Mouse (Mus musculus) kidney, postnatal 36 days (tissue): ENCODE data around the gene Hmg20b.

Source experiments
- DNase-seq, 2 experiments: peaks; one replicate each; pipeline ENCODE4 v3.0.0; 2021 to 2022; ENCODE audit warnings: mixed read lengths in 2 of 2

Hmg20b gene

DNA sequence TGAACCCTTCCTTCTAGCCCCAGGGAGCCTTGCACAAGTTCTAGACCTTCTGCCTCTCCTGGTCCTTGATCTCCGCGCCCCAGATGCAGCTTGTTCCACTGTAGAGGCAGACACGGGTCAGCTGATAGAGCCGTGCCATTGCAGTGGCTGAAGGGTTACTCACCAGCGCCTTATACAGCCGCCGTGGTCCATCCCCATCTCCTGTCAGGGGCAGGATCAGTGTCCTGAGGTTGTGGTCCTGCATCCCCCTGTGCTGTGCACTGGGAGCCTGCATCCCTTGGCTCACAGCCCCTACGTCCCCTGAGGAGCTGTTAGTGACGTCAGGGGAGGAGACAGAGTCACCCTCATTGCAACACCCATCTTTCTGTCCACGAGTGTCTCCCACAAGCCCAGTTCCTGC is 47.0 kb downstream of the Hmg20b start:
- DNase-seq = no peak

DNA sequence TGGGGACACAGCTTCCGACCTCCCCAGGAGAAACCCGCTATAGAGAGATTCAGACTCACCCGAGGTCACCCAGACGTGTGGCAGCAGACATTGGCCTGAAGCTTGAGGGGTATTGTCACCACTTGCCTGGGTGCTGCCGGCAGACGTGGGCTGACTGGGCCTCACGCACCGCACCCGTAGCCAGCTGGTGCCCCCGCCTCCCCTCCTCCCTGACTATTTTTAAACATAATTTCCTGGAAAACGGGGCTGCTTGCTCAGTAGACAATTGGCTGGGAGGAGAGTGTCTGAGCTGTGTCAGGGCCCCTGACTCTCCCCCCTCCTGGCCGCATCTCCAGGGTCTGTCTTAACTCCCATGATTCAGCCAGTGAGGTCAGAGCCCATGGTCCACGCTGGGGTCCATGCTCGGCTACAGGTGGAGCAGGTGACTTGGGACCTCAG is 47.5 kb downstream of the Hmg20b start:
- DNase-seq = peak in 1 of 2 experiments; percentile 55

DNA sequence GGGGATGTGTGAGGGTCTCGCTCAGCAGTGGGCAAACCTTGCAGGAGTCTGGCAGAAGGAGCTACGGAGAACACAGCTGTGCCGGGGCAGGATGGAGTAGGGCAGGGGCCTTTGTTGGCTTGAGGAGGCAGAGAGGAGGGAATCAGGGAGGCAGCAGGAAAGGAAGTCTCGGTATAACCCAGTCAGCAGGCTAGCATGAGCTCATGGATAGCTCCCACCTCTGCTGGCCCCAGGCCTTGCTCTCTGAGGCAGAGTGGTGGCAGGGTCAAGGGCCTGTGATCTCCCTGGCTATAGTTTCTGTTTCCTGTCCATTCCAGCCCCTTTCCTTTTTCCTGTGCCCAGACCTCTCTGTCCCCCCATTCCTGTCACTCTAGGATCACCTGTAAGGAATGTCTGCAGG is 48.0 kb downstream of the Hmg20b start:
- peak in 1 of 2 experiments; percentile 62 for DNase-seq

- no peak for DNase-seq
These were observed 49.0 kb downstream of the Hmg20b start for GRCm38 (mm10) chr10:81301321-81301720.

- DNase-seq = peak; percentile 75 to 89
These were observed 49.9 kb downstream of the Hmg20b start for GRCm38 (mm10) chr10:81300352-81300907.

GRCm38 (mm10) chr10:81299585-81300351 is 50.5 kb downstream of the Hmg20b start:
- DNase-seq = peak; percentile 79 to 83

DNA sequence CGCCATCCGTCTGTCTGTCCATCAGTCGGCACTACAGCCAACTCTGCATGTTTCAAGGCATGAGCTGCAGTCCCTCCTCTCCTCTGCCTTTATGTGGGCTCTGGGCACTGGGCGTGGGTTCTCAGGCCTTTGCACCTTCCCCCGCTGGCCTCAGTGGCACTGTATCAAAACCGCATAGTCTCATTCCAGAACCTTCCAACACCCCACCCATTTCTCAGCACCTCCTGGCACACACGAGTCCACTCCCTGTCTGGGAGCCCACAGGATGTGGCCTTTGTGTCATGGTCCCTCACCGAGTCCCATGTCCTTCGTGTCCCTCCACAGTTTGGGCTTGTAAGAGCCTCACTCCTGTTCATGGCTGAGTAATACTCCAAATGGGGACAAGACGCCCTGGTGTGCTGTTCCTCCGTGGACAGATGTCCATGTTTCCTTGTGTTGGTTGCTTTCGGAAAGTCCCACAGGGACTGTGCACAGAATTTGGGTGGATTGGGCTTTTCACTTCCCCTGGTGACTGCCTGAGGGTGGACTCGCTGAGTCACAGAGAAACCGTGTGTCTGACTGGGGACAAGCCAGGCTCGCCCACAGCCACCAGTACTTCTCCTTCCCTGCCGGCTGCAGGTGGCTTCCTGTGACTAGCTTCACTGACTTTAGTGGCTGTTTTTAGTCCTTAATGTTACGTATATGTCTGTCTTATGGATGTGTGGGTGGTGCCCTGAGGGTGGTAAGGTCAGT is 51.7 kb downstream of the Hmg20b start:
- DNase-seq = no peak

DNA sequence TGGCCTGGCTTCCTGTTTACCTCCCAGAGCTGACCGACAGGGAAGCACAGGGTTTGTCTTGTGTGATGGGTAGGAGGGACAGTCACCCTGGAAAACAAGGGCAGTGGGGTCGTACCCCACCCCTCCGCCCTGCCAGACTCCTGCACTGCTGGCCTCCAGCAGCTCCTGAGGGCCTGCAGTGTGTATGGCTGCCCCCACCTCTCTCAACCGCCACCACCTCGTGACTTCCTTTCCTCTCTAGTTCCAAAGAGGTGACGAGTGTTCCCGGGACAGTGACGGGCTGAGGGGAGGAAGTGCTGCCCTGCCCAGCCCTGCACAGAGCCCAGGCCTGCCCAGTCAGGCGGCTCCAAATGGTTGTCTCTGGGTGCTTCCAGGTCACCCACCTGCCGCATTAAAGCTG is 52.4 kb downstream of the Hmg20b start:
- peak; percentile 78 to 84 for DNase-seq

GRCm38 (mm10) chr10:81297246-81297645 is 53.0 kb downstream of the Hmg20b start:
- DNase-seq = no peak
